Mouse (Mus musculus): Measurements from ENCODE around the gene Mrpl1. TPM values are rescaled to one million over a fixed set of nuclear protein-coding genes. Genes with fewer than 3 reads are reported as not detected.

Gene Mrpl1
- 10 to 100 TPM in 1 of 2 experiments, 1 to 10 TPM in 1; 9.6 to 10.5 TPM for total RNA-seq (2023)

DNA sequence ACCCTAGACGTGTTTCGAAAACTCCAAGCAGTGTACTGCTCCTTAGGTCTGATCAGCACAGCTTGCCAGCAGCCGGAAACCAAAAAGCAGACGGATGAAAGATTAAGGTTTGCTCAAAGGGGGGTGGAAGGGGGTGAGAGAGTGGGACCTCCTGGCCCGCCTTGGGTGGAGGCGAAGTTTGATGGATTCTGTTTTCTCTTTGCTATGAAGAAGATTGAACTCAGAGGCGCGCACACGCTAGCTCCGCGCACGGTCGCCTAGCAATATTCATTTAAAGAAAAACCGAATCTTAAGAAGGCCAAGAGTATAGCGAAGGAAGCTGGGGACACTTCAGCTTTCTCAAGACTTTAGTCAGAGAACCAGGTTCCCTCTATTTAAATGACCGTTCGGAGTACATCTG, at the start of gene Mrpl1:
TSS of gene Mrpl1 (plus strand) at position 35 of the 400 bp plus-strand sequence.

DNA sequence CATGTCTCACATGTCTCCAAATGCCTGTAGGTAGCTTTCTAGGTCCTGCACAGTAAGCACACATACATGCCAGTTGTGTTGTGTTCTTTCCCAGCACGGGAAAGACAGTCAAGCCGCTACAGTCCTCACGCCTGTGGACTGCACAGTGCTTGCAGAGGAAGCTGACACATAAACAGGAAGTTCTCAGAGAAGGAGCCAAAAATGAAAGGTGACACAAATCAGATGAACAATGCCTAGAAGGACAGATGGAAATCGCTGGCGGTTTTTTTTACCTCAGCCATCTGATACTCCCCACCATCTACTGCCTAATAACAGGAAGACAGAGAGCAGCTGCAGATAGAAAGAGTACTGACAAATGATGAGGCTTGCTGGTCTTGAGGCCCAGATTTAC, 45.3 kb upstream of the Mrpl1 start, which contains the start of gene Cnot6l:
TSS of gene Cnot6l (minus strand) at position 151 of the 391 bp plus-strand sequence.

Other genes with a start within 250 kb of the Mrpl1 start
- 10 to 100 TPM; 75.7 to 78.8 TPM for gene Cnot6l, start 45.3 kb upstream of the Mrpl1 start, total RNA-seq (2023)
- under 1 TPM in 1 of 2 experiments, not detected in 1; 0.07 TPM for gene Fras1, start 164.5 kb downstream of the Mrpl1 start, total RNA-seq (2023)